Mouse (Mus musculus): ENCODE results near the gene Slc24a5.

DNA sequence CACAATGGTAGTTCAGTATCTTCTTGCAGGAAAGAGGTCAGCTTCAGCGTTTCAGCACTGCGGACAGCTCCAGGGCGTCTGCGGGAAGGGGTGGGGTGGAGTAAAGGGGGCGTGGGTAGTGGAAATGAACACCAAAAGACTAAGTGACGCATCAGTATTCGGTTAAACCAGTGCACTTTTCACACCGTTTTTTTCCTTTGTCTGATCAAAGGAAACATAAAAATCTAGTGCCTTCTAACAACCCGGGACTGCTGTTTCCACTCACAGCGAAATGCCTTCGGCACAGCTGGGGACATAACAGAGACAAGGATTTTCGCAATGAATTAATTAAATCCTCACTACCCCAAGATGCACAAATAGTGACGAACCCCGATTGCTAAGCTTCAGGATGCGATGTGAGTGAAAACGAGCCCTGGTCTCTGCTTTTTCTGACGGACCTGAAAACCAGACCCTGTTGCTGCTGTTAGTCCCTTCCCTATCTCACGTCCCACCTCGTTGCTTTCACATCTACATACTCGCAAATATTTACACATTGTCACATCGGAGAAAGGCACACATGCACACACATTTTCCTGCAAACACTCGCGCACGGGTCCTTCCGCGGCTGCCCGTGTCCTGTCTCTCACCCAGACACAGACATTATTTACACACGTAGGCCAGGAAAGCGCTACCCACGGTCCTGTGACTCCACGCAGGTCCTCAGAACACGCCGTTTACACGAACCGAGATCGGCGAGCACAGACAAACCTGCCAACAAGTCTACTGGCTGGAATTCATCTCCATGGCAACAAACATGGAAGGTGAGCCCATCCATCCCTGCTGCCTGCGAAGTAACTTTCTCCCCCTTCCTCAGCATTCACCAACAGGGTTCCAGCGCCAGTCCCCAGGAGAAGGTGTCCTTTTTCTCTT is 68.2 kb downstream of the Slc24a5 start, which contains the start of gene Ctxn2:
- TF ChIP-seq EP300 (optimal IDR thresholded peaks at IDR 0.05) (no peak), CTCF (IDR thresholded peaks at IDR 0.05; ENCODE audit: low read depth) (no peak)
